Comparison of ENCODE assay signal across 9 mouse cellular contexts in genomic region chr5:99927951-99928350, GRCm38 (mm10). TPM values are rescaled to one million over a fixed set of nuclear protein-coding genes. Genes with fewer than 3 reads are reported as not detected.
A peak's percentile ranks its signal among the peaks of the same experiment; 100 is the strongest.
DNase-seq lines count a peak whose midpoint lies in the region; ATAC-seq and TF ChIP-seq lines count a peak whose summit lies in the region.
"Had no signal": no experiment of that assay in that cellular context is flagged by ENCODE, and none has a peak within 500 bp of the region (broad histone marks: within the 10 kb centered on the region; RNA-seq: fewer than 3 reads in every experiment).

No protein-coding gene starts in this region.

- H3K4me2 ChIP-seq in kidney, embryonic 16.5 days (replicated peaks; ENCODE audit: low read depth, low read length): no peak overlapping the region
- no peak overlapping the region for H3K4me2 ChIP-seq in stomach, postnatal 0 days (replicated peaks; ENCODE audit: low read depth)
- no peak overlapping the region for H3K4me2 ChIP-seq in hindbrain, embryonic 13.5 days

- H3K36me3 ChIP-seq in kidney, embryonic 16.5 days (ENCODE audit: insufficient read depth, low read length): no peaks in the 10 kb centered on the region
- no peaks in the 10 kb centered on the region for H3K36me3 ChIP-seq in stomach, postnatal 0 days (ENCODE audit: control insufficient read depth, insufficient read depth, low read length)
- H3K36me3 ChIP-seq in hindbrain, embryonic 13.5 days: no peaks in the 10 kb centered on the region

- H3K27me3 ChIP-seq in kidney, embryonic 16.5 days (ENCODE audit: insufficient read depth, low read length): no peaks in the 10 kb centered on the region
- H3K27me3 ChIP-seq in stomach, postnatal 0 days (ENCODE audit: control insufficient read depth, insufficient read depth, low read length): no peaks in the 10 kb centered on the region
- H3K27me3 ChIP-seq in hindbrain, embryonic 13.5 days: no peaks in the 10 kb centered on the region

- H3K4me3 ChIP-seq in kidney, embryonic 16.5 days (ENCODE audit: low read length): no peak overlapping the region
- H3K4me3 ChIP-seq in lung, adult 2 months (replicated peaks; ENCODE audit: extremely low read depth, low read depth, low read length): no peak overlapping the region
- no peak overlapping the region for H3K4me3 ChIP-seq in stomach, postnatal 0 days (ENCODE audit: low read depth, low read length)
- no peak overlapping the region for H3K4me3 ChIP-seq in hindbrain, embryonic 13.5 days

- peak; percentile 59 for DNase-seq in kidney, adult 18-20 months
- peak; percentile 74 for DNase-seq in ES-CJ7 (ENCODE audit: low read depth, low spot score)
- peak; percentile 70 for DNase-seq in adrenal gland, postnatal 14 days
- DNase-seq in gastrocnemius, postnatal 14 days: peak; percentile 18
- peak; percentile 47 for DNase-seq in lung, adult 2 months
- DNase-seq in stomach, postnatal 0 days (ENCODE audit: low spot score): peak; percentile 79

- TF ChIP-seq EP300 in stomach, postnatal 0 days (optimal IDR thresholded peaks at IDR 0.05): no peak

- no peak for ATAC-seq in kidney, embryonic 16.5 days (ENCODE audit: low FRiP score, low TSS enrichment)
- peak; percentile 71; the same call in 1 of the 2 replicates for ATAC-seq in stomach, postnatal 0 days (ENCODE audit: low FRiP score, low TSS enrichment)
- no peak for ATAC-seq in hindbrain, embryonic 13.5 days (ENCODE audit: low FRiP score)

- no peak overlapping the region for H3K9ac ChIP-seq in kidney, embryonic 16.5 days (replicated peaks; ENCODE audit: low read length)
- no peak overlapping the region for H3K9ac ChIP-seq in stomach, postnatal 0 days (ENCODE audit: low read length)
- H3K9ac ChIP-seq in hindbrain, embryonic 13.5 days: no peak overlapping the region

- H3K9me3 ChIP-seq in kidney, embryonic 16.5 days (ENCODE audit: low read length): no peaks in the 10 kb centered on the region
- no peaks in the 10 kb centered on the region for H3K9me3 ChIP-seq in stomach, postnatal 0 days (ENCODE audit: control insufficient read depth, low read length)
- H3K9me3 ChIP-seq in hindbrain, embryonic 13.5 days: no peaks in the 10 kb centered on the region

- H3K27ac ChIP-seq in kidney, embryonic 16.5 days (ENCODE audit: low read length): no peak overlapping the region
- no peak overlapping the region for H3K27ac ChIP-seq in stomach, postnatal 0 days (replicated peaks)
- H3K27ac ChIP-seq in hindbrain, embryonic 13.5 days: no peak overlapping the region

- TF ChIP-seq POLR2A in lung, adult 2 months (IDR thresholded peaks at IDR 0.05; ENCODE audit: borderline replicate concordance, extremely low read depth, low read depth, low read length): no peak

- TF ChIP-seq CTCF in lung, adult 2 months (IDR thresholded peaks at IDR 0.05; ENCODE audit: insufficient read depth, low read length): peak; percentile 84
- TF ChIP-seq CTCF in stomach, postnatal 0 days (IDR thresholded peaks at IDR 0.05; ENCODE audit: low read depth): peak; percentile 82

- intact Hi-C loops in gastrocnemius, postnatal 14 days (cut with DNase I; ENCODE audit: low total_unique reads): no loop called here

- 58% methylated on average over 4 of the region's 4 CpGs for WGBS in kidney, embryonic 16.5 days
- WGBS in lung, adult 2 months: 46% methylated on average over 4 of the region's 4 CpGs
- WGBS in stomach, postnatal 0 days: 56% methylated on average over 4 of the region's 4 CpGs
- WGBS in hindbrain, embryonic 13.5 days: 47% methylated on average over 4 of the region's 4 CpGs

- no peaks in the 10 kb centered on the region for H3K4me1 ChIP-seq in kidney, embryonic 16.5 days (ENCODE audit: insufficient read depth, low read length)
- H3K4me1 ChIP-seq in lung, adult 2 months (ENCODE audit: control insufficient read depth, insufficient read depth, low read length): no peaks in the 10 kb centered on the region
- H3K4me1 ChIP-seq in stomach, postnatal 0 days (replicated peaks; ENCODE audit: control insufficient read depth, insufficient read depth): no peaks in the 10 kb centered on the region
- H3K4me1 ChIP-seq in hindbrain, embryonic 13.5 days (replicated peaks): no peaks in the 10 kb centered on the region

RNA-seq across cellular contexts. Expression of gene Vamp9, which starts 21.9 kb away (rescaled TPM):
- polyA plus RNA-seq in kidney, embryonic 16.5 days (2015; fragmentation: Nextera tagmentation; extraction: Ambion mirVana): 0.28 and 0.42 TPM in 2 replicates
- 1.8 TPM in 1 of 2 replicates, not detected in the other for total RNA-seq in adrenal gland, postnatal 14 days (2021)
- not detected for total RNA-seq in gastrocnemius, postnatal 14 days (2021)
- polyA plus RNA-seq in lung, adult 2 months (2012; rRNA removed): 0.33 TPM in 1 of 2 replicates, not detected in the other
- polyA plus RNA-seq in stomach, postnatal 0 days (2015; fragmentation: Nextera tagmentation; extraction: Ambion mirVana): 0.15 and 0.21 TPM in 2 replicates
- 0.79 and 0.93 TPM in 2 replicates for polyA plus RNA-seq in hindbrain, embryonic 13.5 days (2015; fragmentation: Nextera tagmentation; extraction: Ambion mirVana)
- total RNA-seq: gastrocnemius, adult 8-10 months had no signal

RNA-seq across cellular contexts. Expression of gene Hnrnpd, which starts 50.8 kb away (rescaled TPM):
- 57.2 and 84.8 TPM in 2 replicates for polyA plus RNA-seq in kidney, embryonic 16.5 days (2015; fragmentation: Nextera tagmentation; extraction: Ambion mirVana)
- total RNA-seq in adrenal gland, postnatal 14 days (2021): 175 and 223 TPM in 2 replicates
- total RNA-seq in gastrocnemius, postnatal 14 days (2021): 10 to 100 TPM; 74.9 to 93.6 TPM
- polyA plus RNA-seq in lung, adult 2 months (2012; rRNA removed): 28.5 and 46.0 TPM in 2 replicates
- 53.5 and 61.4 TPM in 2 replicates for polyA plus RNA-seq in stomach, postnatal 0 days (2015; fragmentation: Nextera tagmentation; extraction: Ambion mirVana)
- polyA plus RNA-seq in hindbrain, embryonic 13.5 days (2015; fragmentation: Nextera tagmentation; extraction: Ambion mirVana): 143 and 182 TPM in 2 replicates

RNA-seq across cellular contexts. Expression of gene 4930524J08Rik, which starts 50.9 kb away (rescaled TPM):
- 1.5 and 2.0 TPM in 2 replicates for polyA plus RNA-seq in kidney, embryonic 16.5 days (2015; fragmentation: Nextera tagmentation; extraction: Ambion mirVana)
- total RNA-seq in adrenal gland, postnatal 14 days (2021): 3.1 and 4.1 TPM in 2 replicates
- under 1 TPM; 0.55 to 0.64 TPM for total RNA-seq in gastrocnemius, postnatal 14 days (2021)
- polyA plus RNA-seq in lung, adult 2 months (2012; rRNA removed): 1.1 and 1.7 TPM in 2 replicates
- 1.9 and 2.6 TPM in 2 replicates for polyA plus RNA-seq in stomach, postnatal 0 days (2015; fragmentation: Nextera tagmentation; extraction: Ambion mirVana)
- 3.9 and 4.0 TPM in 2 replicates for polyA plus RNA-seq in hindbrain, embryonic 13.5 days (2015; fragmentation: Nextera tagmentation; extraction: Ambion mirVana)

Comparison
In these comparisons a context has a peak if more than half of its experiments do, and no peak if none do; other contexts are left out.
1. DNase-seq: peak in every context shown above with its lines; median percentile 79 in stomach, postnatal 0 days; 74 in ES-CJ7; 70 in adrenal gland, postnatal 14 days; 59 in kidney, adult 18-20 months; 47 in lung, adult 2 months; 18 in gastrocnemius, postnatal 14 days.